15 mouse cellular contexts compared by ENCODE assay signal in the genomic region with DNA sequence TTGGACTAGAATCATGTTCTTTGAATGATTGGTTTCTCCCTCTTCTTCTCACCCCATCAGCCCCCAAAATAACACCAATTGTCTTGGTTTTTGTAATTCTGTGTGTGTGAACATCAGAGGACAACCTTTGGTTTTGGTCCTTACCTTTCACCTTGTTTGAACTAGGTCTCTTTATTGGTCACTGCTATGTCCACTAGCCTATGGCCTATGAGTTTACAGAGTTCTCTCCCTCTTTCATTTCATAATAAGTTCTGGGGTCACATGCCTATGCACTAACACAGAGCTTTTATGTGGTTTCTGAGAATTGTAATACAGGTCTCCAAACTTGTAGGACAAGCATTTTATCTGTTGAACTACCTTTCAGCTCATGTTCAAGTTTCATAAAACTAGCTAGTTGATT.
"Had no signal": no experiment of that assay in that cellular context is flagged by ENCODE, and none has a peak within 500 bp of the region (broad histone marks: within the 10 kb centered on the region; RNA-seq: fewer than 3 reads in every experiment).

No protein-coding gene starts in this region.

- H3K4me2 ChIP-seq: neural tube, embryonic 15.5 days; stomach, embryonic 15.5 days had no signal

- H3K9me3 ChIP-seq: neural tube, embryonic 15.5 days; stomach, embryonic 15.5 days had no signal

- DNase-seq: retina, postnatal 1 day; right cerebral cortex, adult 18-20 months; right cerebral cortex, postnatal 14 days; right cerebral cortex, postnatal 25 days; right cerebral cortex, postnatal 4 days; spleen, adult 18-20 months; thymus, adult 18-20 months; thymus, adult 2 months; thymus, postnatal 14 days; thymus, postnatal 25 days; thymus, postnatal 36 days; thymus, postnatal 4 days had no signal

- H3K4me3 ChIP-seq: neural tube, embryonic 15.5 days; stomach, embryonic 15.5 days had no signal

- H3K27ac ChIP-seq: neural tube, embryonic 15.5 days; stomach, embryonic 15.5 days; stomach, postnatal 0 days had no signal

- H3K36me3 ChIP-seq: neural tube, embryonic 15.5 days; stomach, embryonic 15.5 days had no signal

- H3K4me1 ChIP-seq: neural tube, embryonic 15.5 days; stomach, embryonic 15.5 days had no signal

- H3K9ac ChIP-seq: neural tube, embryonic 15.5 days; stomach, embryonic 15.5 days had no signal

- H3K27me3 ChIP-seq: neural tube, embryonic 15.5 days; stomach, embryonic 15.5 days had no signal
